Mouse (Mus musculus) G1E (cell line): ENCODE data around the gene Htatip2. TPM values are rescaled to one million over a fixed set of nuclear protein-coding genes. Genes with fewer than 3 reads are reported as not detected.

Experiments used
- ATAC-seq: 2 replicates; pipeline ENCODE4 v1.8.0; 2016; ENCODE audit warnings: mild to moderate bottlenecking; ENCODE audit not compliant: insufficient number of reproducible peaks, poor library complexity, low FRiP score, severe bottlenecking; ENCODE audit errors: extremely low read depth
- DNase-seq: peaks from one replicate; pipeline ENCODE4 v3.0.0; 2012; ENCODE audit warnings: low spot score
- H3K27me3 ChIP-seq: 2 replicates; pipeline ENCODE4 v1.6.1; 2012; ENCODE audit warnings: mild to moderate bottlenecking, low read length, inconsistent platforms; ENCODE audit not compliant: insufficient read depth
- H3K36me3 ChIP-seq: replicated peaks from 2 replicates; pipeline ENCODE3; 2012; ENCODE audit warnings: mild to moderate bottlenecking, inconsistent platforms
- H3K4me1 ChIP-seq: 2 replicates; pipeline ENCODE4 v1.6.1; 2012; ENCODE audit warnings: low read depth, low read length, inconsistent platforms, mixed read lengths; ENCODE audit not compliant: insufficient read depth
- H3K4me3 ChIP-seq: 2 replicates; pipeline ENCODE4 v1.5.1; 2012; ENCODE audit warnings: low read depth, mild to moderate bottlenecking, inconsistent platforms, low read length, moderate library complexity, mixed read lengths
- H3K9me3 ChIP-seq: replicated peaks from 2 replicates; pipeline ENCODE4 v1.6.1; 2012; ENCODE audit warnings: inconsistent platforms
- CTCF ChIP-seq: IDR thresholded peaks from 2 replicates; pipeline ENCODE4 v1.5.1; 2012; ENCODE audit warnings: low read depth, low read length, inconsistent platforms, mixed read lengths
- GATA1 ChIP-seq: IDR thresholded peaks from 2 replicates; pipeline ENCODE4 v1.6.1; 2012; ENCODE audit warnings: borderline replicate concordance, low read length, inconsistent platforms, mixed read lengths
- GATA2 ChIP-seq: IDR thresholded peaks from 2 replicates; pipeline ENCODE4 v1.6.1; 2012; ENCODE audit warnings: low read depth, low read length, inconsistent platforms, borderline replicate concordance
- POLR2AphosphoS5 ChIP-seq: IDR thresholded peaks from 2 replicates; pipeline ENCODE4 v1.6.1; 2012; ENCODE audit warnings: low read depth, low read length, inconsistent platforms; ENCODE audit not compliant: insufficient replicate concordance
- TAL1 ChIP-seq: conservative IDR thresholded peaks from 2 replicates; pipeline ENCODE4 v1.6.1; 2012; ENCODE audit warnings: low read depth, low read length, inconsistent platforms, mixed read lengths
- polyA plus RNA-seq: library from polyadenylated mRNA; stranded (reverse); fragments of >175 nt; gene quantifications from 2 replicates; pipeline ENCODE4 v1.2.3, GENCODE M21; 2012
- total RNA-seq, 2 experiments: library from RNA; stranded (forward) in 1 of 2; stranded (reverse) in 1 of 2; fragments of 200-1000 nt in 1 of 2; fragments of >200 nt in 1 of 2; fragmentation: Nextera tagmentation in 1 of 2; gene quantifications; 2 replicates each; pipeline ENCODE4 v1.2.3; 2014 to 2017

The Htatip2 gene
- total and polyA plus RNA-seq, 3 experiments: 13.1 to 35.6 (median 27.8) TPM

DNA sequence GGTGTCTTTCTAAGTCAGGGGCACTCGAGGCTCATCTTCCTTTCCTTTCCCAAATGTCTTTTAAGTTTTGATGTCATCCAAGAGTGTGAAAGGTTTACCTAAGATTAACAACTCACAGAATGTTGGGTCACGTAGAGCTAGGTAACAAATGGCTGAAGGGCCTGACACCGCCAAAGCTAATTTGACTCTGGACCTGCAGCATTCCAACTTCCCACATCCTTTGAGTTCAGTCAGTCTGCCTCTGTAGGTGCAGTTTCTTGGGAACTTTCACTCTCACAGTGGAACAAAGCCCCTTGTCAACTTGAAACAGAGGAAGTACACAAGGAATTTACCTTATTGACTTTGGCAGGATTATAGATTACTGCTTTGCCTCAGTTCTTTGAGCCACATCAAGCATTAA lies 50.6 kb downstream of the Htatip2 start:
- DNase-seq (no peak), ATAC-seq (no peak)
- no peaks in the 10 kb centered on the region for H3K9me3 ChIP-seq
- peaks cover 78% of the 10 kb centered on the region for H3K36me3 ChIP-seq
- no peaks in the 10 kb centered on the region for H3K27me3 ChIP-seq
- H3K4me1 ChIP-seq: peaks cover 37% of the 10 kb centered on the region
- H3K4me3 ChIP-seq: no peak overlapping the region
- no peak for TF ChIP-seq GATA2
- TF ChIP-seq GATA1: no peak
- TF ChIP-seq TAL1: no peak
- no peak for TF ChIP-seq POLR2AphosphoS5
- no peak for TF ChIP-seq CTCF

DNA sequence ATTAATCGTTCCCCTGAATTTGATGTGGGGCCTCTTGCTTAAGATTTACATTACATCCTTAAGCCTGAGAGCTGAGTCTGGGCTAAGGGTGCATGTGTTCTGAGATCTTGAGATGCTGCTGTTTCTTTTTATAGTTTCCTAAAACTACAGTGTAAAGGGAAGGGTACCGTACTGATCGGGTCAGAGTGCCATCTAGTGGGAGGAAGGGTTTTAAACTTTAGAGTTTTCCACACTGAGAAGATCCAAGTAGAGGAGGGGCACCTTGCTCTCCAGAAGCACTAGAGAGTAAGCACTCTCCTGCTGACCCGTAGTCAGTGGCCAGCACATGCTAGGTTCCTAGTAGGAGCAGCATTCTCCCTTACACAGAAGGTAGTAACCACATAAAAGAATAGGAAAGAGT lies 52.4 kb downstream of the Htatip2 start:
- no peaks in the 10 kb centered on the region for H3K27me3 ChIP-seq
- no peak for DNase-seq
- TF ChIP-seq GATA1 (no peak), POLR2AphosphoS5 (no peak)
- no peaks in the 10 kb centered on the region for H3K9me3 ChIP-seq
- no peak overlapping the region for H3K4me3 ChIP-seq
- no peak for ATAC-seq
- H3K36me3 ChIP-seq: peaks cover 83% of the 10 kb centered on the region
- H3K4me1 ChIP-seq: peaks cover 20% of the 10 kb centered on the region

DNA sequence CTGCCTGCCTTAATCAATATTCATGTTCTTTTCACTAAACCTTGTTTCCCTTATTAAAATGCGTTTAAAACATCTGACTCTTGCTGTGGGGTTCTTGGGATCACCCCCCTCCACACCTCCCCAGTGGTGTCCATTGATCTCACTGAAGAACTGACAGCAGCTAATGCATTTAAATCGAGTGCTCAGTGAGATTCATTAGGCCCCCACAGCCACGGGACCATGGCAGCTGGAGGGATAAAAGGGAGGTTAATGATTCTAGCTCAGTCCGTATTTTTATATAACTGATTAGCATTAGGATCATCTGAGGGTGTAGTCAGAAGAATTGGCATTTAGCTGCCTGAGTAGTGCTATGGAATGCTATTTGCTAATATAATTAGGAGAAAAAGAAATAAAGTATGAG lies 60.5 kb downstream of the Htatip2 start:
- Histone ChIP-seq H3K27me3 (no peaks in the 10 kb centered on the region), H3K9me3 (no peaks in the 10 kb centered on the region), H3K36me3 (peaks cover 82% of the 10 kb centered on the region), H3K4me1 (no peaks in the 10 kb centered on the region), H3K4me3 (no peak overlapping the region)
- DNase-seq: no peak
- no peak for TF ChIP-seq GATA1
- TF ChIP-seq POLR2AphosphoS5: no peak
- no peak for TF ChIP-seq GATA2
- TF ChIP-seq CTCF: no peak
- no peak for TF ChIP-seq TAL1
- ATAC-seq: no peak

DNA sequence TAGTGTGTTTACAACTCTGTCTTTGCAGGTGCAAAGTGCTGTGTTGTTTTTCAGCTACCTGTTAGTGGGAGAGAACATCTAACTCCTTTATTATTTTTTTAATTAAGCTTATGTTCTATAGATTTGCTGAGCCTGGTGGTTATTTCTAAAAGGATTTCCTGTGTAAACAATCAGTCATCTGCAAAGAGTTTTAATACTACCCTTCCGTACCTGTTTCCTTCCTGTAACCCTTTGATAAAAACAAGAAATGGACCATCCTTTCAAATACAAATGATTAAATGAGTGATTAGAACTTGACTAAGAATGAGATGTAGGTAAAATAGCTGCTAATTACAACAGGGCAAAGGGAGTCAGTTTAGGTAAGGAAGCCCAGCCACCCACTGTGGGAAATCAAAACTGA lies 62.5 kb downstream of the Htatip2 start:
- H3K36me3 ChIP-seq: peaks cover 84% of the 10 kb centered on the region
- no peak for ATAC-seq

DNA sequence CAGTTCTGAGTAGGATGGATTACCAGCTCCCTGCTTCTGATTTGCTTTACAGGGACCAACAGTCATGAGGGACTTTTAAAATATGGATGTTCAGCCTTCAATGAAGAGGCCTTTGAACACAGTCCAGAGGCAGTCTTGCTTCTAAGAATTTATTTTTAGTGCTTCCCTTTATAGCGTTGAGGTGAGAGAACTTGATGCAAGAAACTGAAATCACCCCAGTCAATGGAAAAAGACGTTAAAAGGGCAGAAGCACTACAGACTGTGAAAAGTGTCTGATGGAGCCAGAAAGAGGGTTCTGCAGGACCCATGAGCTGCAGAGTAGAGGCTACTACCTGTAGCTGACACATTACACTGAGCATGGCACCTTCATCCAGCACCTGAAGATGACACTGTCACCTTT lies 63.1 kb downstream of the Htatip2 start:
- TF ChIP-seq POLR2AphosphoS5: no peak
- TF ChIP-seq TAL1: no peak
- TF ChIP-seq GATA2: no peak
- no peak for TF ChIP-seq GATA1
- Histone ChIP-seq H3K36me3 (peaks cover 85% of the 10 kb centered on the region), H3K4me3 (no peak overlapping the region), H3K4me1 (no peaks in the 10 kb centered on the region), H3K27me3 (no peaks in the 10 kb centered on the region), H3K9me3 (no peaks in the 10 kb centered on the region)
- ATAC-seq (no peak), DNase-seq (no peak)

More for the DNA sequence above, 62.5 kb downstream of the Htatip2 start:
- H3K4me3 ChIP-seq: no peak overlapping the region
- H3K9me3 ChIP-seq: no peaks in the 10 kb centered on the region
- no peaks in the 10 kb centered on the region for H3K4me1 ChIP-seq
- no peak for DNase-seq
- TF ChIP-seq CTCF: no peak
- no peak for TF ChIP-seq GATA2
- TF ChIP-seq POLR2AphosphoS5: no peak
- TF ChIP-seq GATA1: no peak
- TF ChIP-seq TAL1: no peak
- no peaks in the 10 kb centered on the region for H3K27me3 ChIP-seq

Other genes starting within 250 kb of the Htatip2 start
- gene Dbx1, start 122.3 kb upstream of the Htatip2 start, total RNA-seq (2014; fragmentation: Nextera tagmentation): not detected in 2 replicates
- gene Dbx1, start 122.3 kb upstream of the Htatip2 start, total RNA-seq (2017): 0.17 and 0.33 TPM in 2 replicates
- gene Dbx1, start 122.3 kb upstream of the Htatip2 start, polyA plus RNA-seq: not detected in 2 replicates
- gene Prmt3, start 19.2 kb downstream of the Htatip2 start, total RNA-seq (2014; fragmentation: Nextera tagmentation): 111 and 112 TPM in 2 replicates
- gene Prmt3, start 19.2 kb downstream of the Htatip2 start, total RNA-seq (2017): 76.4 and 78.5 TPM in 2 replicates
- 113 and 128 TPM in 2 replicates for gene Prmt3, start 19.2 kb downstream of the Htatip2 start, polyA plus RNA-seq
- not detected in 2 replicates for gene Slc6a5, start 151.0 kb downstream of the Htatip2 start, total RNA-seq (2014; fragmentation: Nextera tagmentation)
- 0.06 and 0.11 TPM in 2 replicates for gene Slc6a5, start 151.0 kb downstream of the Htatip2 start, total RNA-seq (2017)
- not detected in 2 replicates for gene Slc6a5, start 151.0 kb downstream of the Htatip2 start, polyA plus RNA-seq
- not detected in 2 replicates for gene Nell1, start 215.7 kb downstream of the Htatip2 start, total RNA-seq (2014; fragmentation: Nextera tagmentation)
- gene Nell1, start 215.7 kb downstream of the Htatip2 start, total RNA-seq (2017): 0.05 and 0.06 TPM in 2 replicates
- not detected in 2 replicates for gene Nell1, start 215.7 kb downstream of the Htatip2 start, polyA plus RNA-seq